Mouse (Mus musculus) forebrain, embryonic 14.5 days (tissue): ENCODE measurements around the gene Ctrl. TPM values are rescaled to one million over a fixed set of nuclear protein-coding genes. Genes with fewer than 3 reads are reported as not detected.
A peak's percentile ranks its signal among the peaks of the same experiment; 100 is the strongest.

ENCODE experiments used
- ATAC-seq: fragments of 200-750 bp; cut with Nextera tagmentation; 2 replicates; pipeline ENCODE4 v1.8.0; 2017; ENCODE audit warnings: mild to moderate bottlenecking, moderate library complexity
- DNase-seq: peaks from one replicate; pipeline ENCODE4 v3.0.0-alpha.2; 2015; ENCODE audit warnings: low spot score
- H3K27ac ChIP-seq: fragments of 300-500 bp; sonication (generic); 2 replicates; pipeline ENCODE4 v1.5.1; 2014; ENCODE audit warnings: low read depth, mild to moderate bottlenecking, control low read depth, low read length, moderate library complexity
- H3K27me3 ChIP-seq: fragments of 300-500 bp; sonication (generic); replicated peaks from 2 replicates; pipeline ENCODE4 v1.6.1; 2014; ENCODE audit warnings: low read length, control low read depth, mixed read lengths; ENCODE audit not compliant: control insufficient read depth, insufficient read depth
- H3K36me3 ChIP-seq: fragments of 300-500 bp; sonication (generic); 2 replicates; pipeline ENCODE4 v1.6.1; 2014; ENCODE audit warnings: low read length, control low read depth; ENCODE audit not compliant: control insufficient read depth, insufficient read depth
- H3K4me1 ChIP-seq: fragments of 300-500 bp; sonication (generic); 2 replicates; pipeline ENCODE4 v1.6.1; 2014; ENCODE audit warnings: antibody characterized with exemption, low read length, control low read depth; ENCODE audit not compliant: control insufficient read depth, insufficient read depth
- H3K4me2 ChIP-seq: fragments of 300-500 bp; sonication (generic); 2 replicates; pipeline ENCODE4 v1.6.1; 2014; ENCODE audit warnings: mild to moderate bottlenecking, control low read depth, low read length
- H3K4me3 ChIP-seq: fragments of 300-500 bp; sonication (generic); 2 replicates; pipeline ENCODE4 v1.5.1; 2014; ENCODE audit warnings: low read depth, low read length, control low read depth
- H3K9ac ChIP-seq: fragments of 300-500 bp; sonication (generic); 2 replicates; pipeline ENCODE4 v1.6.1; 2014; ENCODE audit warnings: mild to moderate bottlenecking, low read length, control low read depth, moderate library complexity
- H3K9me3 ChIP-seq: fragments of 300-500 bp; sonication (generic); replicated peaks from 2 replicates; pipeline ENCODE4 v1.6.1; 2016; ENCODE audit warnings: low read length, control low read depth, mixed read lengths; ENCODE audit not compliant: control insufficient read depth
- WGBS: fragments of 180-500 bp; shearing (Covaris S2); extraction: QIAGEN DNeasy Blood & Tissue Kit; methylation state at CpG from one replicate; pipeline ENCODE4 v1.1.7; 2014; 5-methylcytosine and 5-hydroxymethylcytosine counted together
- polyA plus RNA-seq: library from polyadenylated mRNA; unstranded; fragments of >200 nt; fragmentation: Nextera tagmentation; extraction: Ambion mirVana; gene quantifications from 2 replicates; pipeline ENCODE4 v1.2.1, GENCODE M21; 2014

Ctrl gene
- polyA plus RNA-seq, 1 experiment from 2014 or later, result 1.9 TPM

GRCm38 (mm10) chr8:105965266-105965904 is 31.7 kb upstream of the Ctrl start:
- WGBS, result 3% methylated on average over 39 of the region's 40 CpGs
- H3K4me1 ChIP-seq, result no peaks in the 10 kb centered on the region
- peak; percentile 82 for ATAC-seq
- H3K9ac ChIP-seq, result peak overlapping the region; percentile 55
- H3K9me3 ChIP-seq, result no peaks in the 10 kb centered on the region
- H3K27ac ChIP-seq, result no peak overlapping the region
- H3K4me3 ChIP-seq, result peak overlapping the region; percentile 44
- H3K36me3 ChIP-seq, result no peaks in the 10 kb centered on the region
- peak; percentile 16 for DNase-seq
- H3K27me3 ChIP-seq, result peaks cover 12% of the 10 kb centered on the region
- H3K4me2 ChIP-seq, result peak overlapping the region; percentile 63

GRCm38 (mm10) chr8:105964506-105965265 is 31.0 kb upstream of the Ctrl start:
- 72% methylated on average over 12 of the region's 12 CpGs for WGBS
- Histone ChIP-seq H3K4me2 (peak overlapping the region; percentile 63), H3K27me3 (peaks cover 12% of the 10 kb centered on the region), H3K4me3 (no peak overlapping the region; the same call in 1 of the 2 replicates), H3K9me3 (no peaks in the 10 kb centered on the region), H3K36me3 (no peaks in the 10 kb centered on the region), H3K27ac (no peak overlapping the region), H3K9ac (no peak overlapping the region), H3K4me1 (no peaks in the 10 kb centered on the region)
- DNase-seq (no peak), ATAC-seq (no peak)

- DNase-seq (no peak), ATAC-seq (no peak)
- H3K9me3 ChIP-seq, result no peaks in the 10 kb centered on the region
- H3K9ac ChIP-seq, result no peak overlapping the region
- no peak overlapping the region for H3K4me3 ChIP-seq
- no peaks in the 10 kb centered on the region for H3K36me3 ChIP-seq
- no peak overlapping the region for H3K27ac ChIP-seq
- no peaks in the 10 kb centered on the region for H3K4me1 ChIP-seq
- 90% methylated on average over 10 of the region's 10 CpGs for WGBS
- H3K4me2 ChIP-seq, result no peak overlapping the region
- H3K27me3 ChIP-seq, result peaks cover 6% of the 10 kb centered on the region; the same call in 1 of the 2 replicates
These were observed 27.9 kb upstream of the Ctrl start for GRCm38 (mm10) chr8:105961536-105961935.

- Histone ChIP-seq H3K4me2 (no peak overlapping the region), H3K36me3 (no peaks in the 10 kb centered on the region), H3K4me3 (no peak overlapping the region), H3K9me3 (no peaks in the 10 kb centered on the region), H3K27me3 (peaks cover 4% of the 10 kb centered on the region; the same call in 1 of the 2 replicates), H3K4me1 (no peaks in the 10 kb centered on the region), H3K9ac (no peak overlapping the region), H3K27ac (no peak overlapping the region)
- WGBS, result 76% methylated on average over 14 of the region's 14 CpGs
- DNase-seq, result no peak
- ATAC-seq, result no peak
These were observed 27.4 kb upstream of the Ctrl start for GRCm38 (mm10) chr8:105961101-105961500.

GRCm38 (mm10) chr8:105959350-105959749 is 25.7 kb upstream of the Ctrl start:
- Histone ChIP-seq H3K27me3 (no peaks in the 10 kb centered on the region), H3K9ac (no peak overlapping the region), H3K36me3 (no peaks in the 10 kb centered on the region), H3K9me3 (no peaks in the 10 kb centered on the region), H3K4me1 (no peaks in the 10 kb centered on the region), H3K4me2 (no peak overlapping the region), H3K4me3 (no peak overlapping the region), H3K27ac (no peak overlapping the region)
- WGBS, result 77% methylated on average over 7 of the region's 7 CpGs
- no peak for ATAC-seq
- DNase-seq, result no peak

- no peak overlapping the region for H3K27ac ChIP-seq
- no peak overlapping the region for H3K9ac ChIP-seq
- no peak for ATAC-seq
- H3K4me3 ChIP-seq, result no peak overlapping the region
- no peaks in the 10 kb centered on the region for H3K9me3 ChIP-seq
- WGBS, result 69% methylated on average over 3 of the region's 4 CpGs
- no peaks in the 10 kb centered on the region for H3K4me1 ChIP-seq
- DNase-seq, result no peak
- no peaks in the 10 kb centered on the region for H3K27me3 ChIP-seq
- no peak overlapping the region for H3K4me2 ChIP-seq
- no peaks in the 10 kb centered on the region for H3K36me3 ChIP-seq
These were observed 24.2 kb upstream of the Ctrl start for GRCm38 (mm10) chr8:105957813-105958212.

GRCm38 (mm10) chr8:105956556-105956955 is 22.9 kb upstream of the Ctrl start:
- no peaks in the 10 kb centered on the region for H3K36me3 ChIP-seq
- no peak overlapping the region for H3K4me3 ChIP-seq
- H3K27me3 ChIP-seq, result no peaks in the 10 kb centered on the region
- H3K27ac ChIP-seq, result no peak overlapping the region
- no peaks in the 10 kb centered on the region for H3K4me1 ChIP-seq
- WGBS, result 88% methylated on average over 4 of the region's 4 CpGs
- no peak overlapping the region for H3K4me2 ChIP-seq
- no peak overlapping the region for H3K9ac ChIP-seq
- DNase-seq (no peak), ATAC-seq (no peak)
- no peaks in the 10 kb centered on the region for H3K9me3 ChIP-seq

- H3K9ac ChIP-seq, result no peak overlapping the region
- H3K27me3 ChIP-seq, result no peaks in the 10 kb centered on the region
- no peaks in the 10 kb centered on the region for H3K36me3 ChIP-seq
- DNase-seq (peak; percentile 60), ATAC-seq (peak; percentile 69; the same call in 1 of the 2 replicates)
- 46% methylated on average over 7 of the region's 7 CpGs for WGBS
- 0 out of 2 replicates have a peak overlapping the region, but pooled peaks have one; percentile 27 for H3K27ac ChIP-seq
- no peak overlapping the region for H3K4me3 ChIP-seq
- H3K4me1 ChIP-seq, result no peaks in the 10 kb centered on the region
- no peaks in the 10 kb centered on the region for H3K9me3 ChIP-seq
- H3K4me2 ChIP-seq, result no peak overlapping the region
These were observed 17.5 kb upstream of the Ctrl start for GRCm38 (mm10) chr8:105951057-105951659.
